Mouse (Mus musculus): ENCODE measurements around the gene Slc2a5.

GRCm38 (mm10) chr4:150114505-150115061, 4.5 kb upstream of the Slc2a5 start:
- TF ChIP-seq CTCF (IDR thresholded peaks at IDR 0.05; ENCODE audit: low read depth) (no peak), EP300 (optimal IDR thresholded peaks at IDR 0.05) (no peak)

All from stomach, postnatal 0 days (tissue).